Mouse (Mus musculus): ENCODE data around the gene Galnt17. TPM values are rescaled to one million over a fixed set of nuclear protein-coding genes. Genes with fewer than 3 reads are reported as not detected.

Galnt17 gene
- polyA plus RNA-seq, 1 experiment from 2014 or later = 5.8 TPM

GRCm38 (mm10) chr5:131015341-131015740 lies 293.0 kb downstream of the Galnt17 start:
- no peak for ATAC-seq (ENCODE audit: low FRiP score, low TSS enrichment)
- WGBS = 80% methylated on average over 9 of the region's 9 CpGs

GRCm38 (mm10) chr5:131013816-131014215 lies 294.5 kb downstream of the Galnt17 start:
- no peaks in the 10 kb centered on the region for H3K9me3 ChIP-seq (ENCODE audit: control insufficient read depth, low read length)
- no peaks in the 10 kb centered on the region for H3K36me3 ChIP-seq (ENCODE audit: control insufficient read depth, insufficient read depth, low read length)
- WGBS = 80% methylated on average over 7 of the region's 7 CpGs
- no peak for ATAC-seq (ENCODE audit: low FRiP score, low TSS enrichment)
- H3K4me2 ChIP-seq (ENCODE audit: low read length) = no peak overlapping the region
- no peak overlapping the region for H3K9ac ChIP-seq (replicated peaks; ENCODE audit: low read length)
- no peak overlapping the region for H3K4me3 ChIP-seq (replicated peaks; ENCODE audit: low read depth, low read length)
- H3K4me1 ChIP-seq (ENCODE audit: control insufficient read depth, insufficient read depth, low read length) = no peaks in the 10 kb centered on the region
- no peaks in the 10 kb centered on the region for H3K27me3 ChIP-seq (ENCODE audit: control insufficient read depth, insufficient read depth, low read length)
- H3K27ac ChIP-seq (replicated peaks; ENCODE audit: low read depth, low read length) = no peak overlapping the region
- DNase-seq = no peak

More at GRCm38 (mm10) chr5:131015341-131015740, 293.0 kb downstream of the Galnt17 start:
- no peak overlapping the region for H3K4me3 ChIP-seq (replicated peaks; ENCODE audit: low read depth, low read length)
- peaks cover 8% of the 10 kb centered on the region for H3K4me1 ChIP-seq (ENCODE audit: control insufficient read depth, insufficient read depth, low read length)
- no peak for DNase-seq
- H3K9me3 ChIP-seq (ENCODE audit: control insufficient read depth, low read length) = no peaks in the 10 kb centered on the region
- H3K27me3 ChIP-seq (ENCODE audit: control insufficient read depth, insufficient read depth, low read length) = no peaks in the 10 kb centered on the region
- no peak overlapping the region for H3K27ac ChIP-seq (replicated peaks; ENCODE audit: low read depth, low read length)
- H3K9ac ChIP-seq (replicated peaks; ENCODE audit: low read length) = no peak overlapping the region
- no peaks in the 10 kb centered on the region for H3K36me3 ChIP-seq (ENCODE audit: control insufficient read depth, insufficient read depth, low read length)
- H3K4me2 ChIP-seq (ENCODE audit: low read length) = no peak overlapping the region

- 69% methylated on average over 3 of the region's 3 CpGs for WGBS
- H3K4me1 ChIP-seq (ENCODE audit: control insufficient read depth, insufficient read depth, low read length) = no peaks in the 10 kb centered on the region
- H3K4me3 ChIP-seq (replicated peaks; ENCODE audit: low read depth, low read length) = no peak overlapping the region
- H3K4me2 ChIP-seq (ENCODE audit: low read length) = no peak overlapping the region
- no peak overlapping the region for H3K27ac ChIP-seq (replicated peaks; ENCODE audit: low read depth, low read length)
- H3K9ac ChIP-seq (replicated peaks; ENCODE audit: low read length) = no peak overlapping the region
- H3K9me3 ChIP-seq (ENCODE audit: control insufficient read depth, low read length) = no peaks in the 10 kb centered on the region
- DNase-seq = no peak
- H3K36me3 ChIP-seq (ENCODE audit: control insufficient read depth, insufficient read depth, low read length) = no peaks in the 10 kb centered on the region
- H3K27me3 ChIP-seq (ENCODE audit: control insufficient read depth, insufficient read depth, low read length) = no peaks in the 10 kb centered on the region
- ATAC-seq (ENCODE audit: low FRiP score, low TSS enrichment) = no peak
These were observed 295.2 kb downstream of the Galnt17 start for GRCm38 (mm10) chr5:131013101-131013500.

GRCm38 (mm10) chr5:131009510-131009909 lies 298.8 kb downstream of the Galnt17 start:
- DNase-seq = peak; percentile 61
- Histone ChIP-seq H3K9ac (replicated peaks; ENCODE audit: low read length) (no peak overlapping the region), H3K4me1 (ENCODE audit: control insufficient read depth, insufficient read depth, low read length) (no peaks in the 10 kb centered on the region), H3K27ac (replicated peaks; ENCODE audit: low read depth, low read length) (no peak overlapping the region), H3K27me3 (ENCODE audit: control insufficient read depth, insufficient read depth, low read length) (no peaks in the 10 kb centered on the region), H3K36me3 (ENCODE audit: control insufficient read depth, insufficient read depth, low read length) (no peaks in the 10 kb centered on the region), H3K4me2 (ENCODE audit: low read length) (no peak overlapping the region), H3K9me3 (ENCODE audit: control insufficient read depth, low read length) (no peaks in the 10 kb centered on the region), H3K4me3 (replicated peaks; ENCODE audit: low read depth, low read length) (no peak overlapping the region)
- WGBS = 55% methylated on average over 6 of the region's 6 CpGs
- ATAC-seq (ENCODE audit: low FRiP score, low TSS enrichment) = no peak

GRCm38 (mm10) chr5:131008507-131008906 lies 299.8 kb downstream of the Galnt17 start:
- DNase-seq (no peak), ATAC-seq (ENCODE audit: low FRiP score, low TSS enrichment) (no peak)
- WGBS = 94% methylated on average over 5 of the region's 5 CpGs
- Histone ChIP-seq H3K9me3 (ENCODE audit: control insufficient read depth, low read length) (no peaks in the 10 kb centered on the region), H3K4me1 (ENCODE audit: control insufficient read depth, insufficient read depth, low read length) (no peaks in the 10 kb centered on the region), H3K9ac (replicated peaks; ENCODE audit: low read length) (no peak overlapping the region), H3K36me3 (ENCODE audit: control insufficient read depth, insufficient read depth, low read length) (no peaks in the 10 kb centered on the region), H3K27ac (replicated peaks; ENCODE audit: low read depth, low read length) (no peak overlapping the region), H3K27me3 (ENCODE audit: control insufficient read depth, insufficient read depth, low read length) (no peaks in the 10 kb centered on the region), H3K4me2 (ENCODE audit: low read length) (no peak overlapping the region), H3K4me3 (replicated peaks; ENCODE audit: low read depth, low read length) (no peak overlapping the region)

- Histone ChIP-seq H3K4me2 (ENCODE audit: low read length) (no peak overlapping the region), H3K36me3 (ENCODE audit: control insufficient read depth, insufficient read depth, low read length) (no peaks in the 10 kb centered on the region), H3K4me3 (replicated peaks; ENCODE audit: low read depth, low read length) (no peak overlapping the region), H3K27ac (replicated peaks; ENCODE audit: low read depth, low read length) (no peak overlapping the region), H3K9ac (replicated peaks; ENCODE audit: low read length) (no peak overlapping the region), H3K9me3 (ENCODE audit: control insufficient read depth, low read length) (no peaks in the 10 kb centered on the region), H3K4me1 (ENCODE audit: control insufficient read depth, insufficient read depth, low read length) (no peaks in the 10 kb centered on the region), H3K27me3 (ENCODE audit: control insufficient read depth, insufficient read depth, low read length) (no peaks in the 10 kb centered on the region)
- WGBS = 72% methylated on average over 3 of the region's 3 CpGs
- ATAC-seq (ENCODE audit: low FRiP score, low TSS enrichment) (no peak), DNase-seq (peak; percentile 53)
These were observed 300.3 kb downstream of the Galnt17 start for GRCm38 (mm10) chr5:131007871-131008505.

GRCm38 (mm10) chr5:131007198-131007597 lies 301.1 kb downstream of the Galnt17 start:
- Histone ChIP-seq H3K4me1 (ENCODE audit: control insufficient read depth, insufficient read depth, low read length) (no peaks in the 10 kb centered on the region), H3K36me3 (ENCODE audit: control insufficient read depth, insufficient read depth, low read length) (no peaks in the 10 kb centered on the region), H3K9me3 (ENCODE audit: control insufficient read depth, low read length) (no peaks in the 10 kb centered on the region), H3K4me3 (replicated peaks; ENCODE audit: low read depth, low read length) (no peak overlapping the region), H3K27ac (replicated peaks; ENCODE audit: low read depth, low read length) (no peak overlapping the region), H3K27me3 (ENCODE audit: control insufficient read depth, insufficient read depth, low read length) (no peaks in the 10 kb centered on the region), H3K9ac (replicated peaks; ENCODE audit: low read length) (no peak overlapping the region), H3K4me2 (ENCODE audit: low read length) (no peak overlapping the region)
- DNase-seq (peak; percentile 54), ATAC-seq (ENCODE audit: low FRiP score, low TSS enrichment) (no peak)
- 75% methylated on average over 7 of the region's 7 CpGs for WGBS

- ATAC-seq (ENCODE audit: low FRiP score, low TSS enrichment) = no peak
These were observed 301.8 kb downstream of the Galnt17 start for GRCm38 (mm10) chr5:131006524-131006923.

GRCm38 (mm10) chr5:131000572-131000971 lies 307.7 kb downstream of the Galnt17 start:
- no peak overlapping the region for H3K27ac ChIP-seq (replicated peaks; ENCODE audit: low read depth, low read length)
- H3K4me1 ChIP-seq (ENCODE audit: control insufficient read depth, insufficient read depth, low read length) = no peaks in the 10 kb centered on the region
- H3K4me3 ChIP-seq (replicated peaks; ENCODE audit: low read depth, low read length) = no peak overlapping the region
- no peak for DNase-seq
- H3K4me2 ChIP-seq (ENCODE audit: low read length) = no peak overlapping the region
- 92% methylated on average over 2 of the region's 2 CpGs for WGBS
- H3K36me3 ChIP-seq (ENCODE audit: control insufficient read depth, insufficient read depth, low read length) = no peaks in the 10 kb centered on the region
- H3K27me3 ChIP-seq (ENCODE audit: control insufficient read depth, insufficient read depth, low read length) = no peaks in the 10 kb centered on the region
- H3K9ac ChIP-seq (replicated peaks; ENCODE audit: low read length) = no peak overlapping the region
- no peaks in the 10 kb centered on the region for H3K9me3 ChIP-seq (ENCODE audit: control insufficient read depth, low read length)
- ATAC-seq (ENCODE audit: low FRiP score, low TSS enrichment) = no peak

More at GRCm38 (mm10) chr5:131006524-131006923, 301.8 kb downstream of the Galnt17 start:
- no peak overlapping the region for H3K4me3 ChIP-seq (replicated peaks; ENCODE audit: low read depth, low read length)
- H3K36me3 ChIP-seq (ENCODE audit: control insufficient read depth, insufficient read depth, low read length) = no peaks in the 10 kb centered on the region
- no peak for DNase-seq
- H3K27me3 ChIP-seq (ENCODE audit: control insufficient read depth, insufficient read depth, low read length) = no peaks in the 10 kb centered on the region
- H3K4me1 ChIP-seq (ENCODE audit: control insufficient read depth, insufficient read depth, low read length) = no peaks in the 10 kb centered on the region
- no peak overlapping the region for H3K27ac ChIP-seq (replicated peaks; ENCODE audit: low read depth, low read length)
- no peaks in the 10 kb centered on the region for H3K9me3 ChIP-seq (ENCODE audit: control insufficient read depth, low read length)
- no peak overlapping the region for H3K4me2 ChIP-seq (ENCODE audit: low read length)
- no peak overlapping the region for H3K9ac ChIP-seq (replicated peaks; ENCODE audit: low read length)
- WGBS = 84% methylated on average over 3 of the region's 3 CpGs
